Mouse (Mus musculus): ENCODE measurements around the gene Irak2. TPM values are rescaled to one million over a fixed set of nuclear protein-coding genes. Genes with fewer than 3 reads are reported as not detected.
A peak's percentile ranks its signal among the peaks of the same experiment; 100 is the strongest.

The Irak2 gene
- polyA plus RNA-seq, 1 experiment from 2014 or later = 21.2 TPM

DNA sequence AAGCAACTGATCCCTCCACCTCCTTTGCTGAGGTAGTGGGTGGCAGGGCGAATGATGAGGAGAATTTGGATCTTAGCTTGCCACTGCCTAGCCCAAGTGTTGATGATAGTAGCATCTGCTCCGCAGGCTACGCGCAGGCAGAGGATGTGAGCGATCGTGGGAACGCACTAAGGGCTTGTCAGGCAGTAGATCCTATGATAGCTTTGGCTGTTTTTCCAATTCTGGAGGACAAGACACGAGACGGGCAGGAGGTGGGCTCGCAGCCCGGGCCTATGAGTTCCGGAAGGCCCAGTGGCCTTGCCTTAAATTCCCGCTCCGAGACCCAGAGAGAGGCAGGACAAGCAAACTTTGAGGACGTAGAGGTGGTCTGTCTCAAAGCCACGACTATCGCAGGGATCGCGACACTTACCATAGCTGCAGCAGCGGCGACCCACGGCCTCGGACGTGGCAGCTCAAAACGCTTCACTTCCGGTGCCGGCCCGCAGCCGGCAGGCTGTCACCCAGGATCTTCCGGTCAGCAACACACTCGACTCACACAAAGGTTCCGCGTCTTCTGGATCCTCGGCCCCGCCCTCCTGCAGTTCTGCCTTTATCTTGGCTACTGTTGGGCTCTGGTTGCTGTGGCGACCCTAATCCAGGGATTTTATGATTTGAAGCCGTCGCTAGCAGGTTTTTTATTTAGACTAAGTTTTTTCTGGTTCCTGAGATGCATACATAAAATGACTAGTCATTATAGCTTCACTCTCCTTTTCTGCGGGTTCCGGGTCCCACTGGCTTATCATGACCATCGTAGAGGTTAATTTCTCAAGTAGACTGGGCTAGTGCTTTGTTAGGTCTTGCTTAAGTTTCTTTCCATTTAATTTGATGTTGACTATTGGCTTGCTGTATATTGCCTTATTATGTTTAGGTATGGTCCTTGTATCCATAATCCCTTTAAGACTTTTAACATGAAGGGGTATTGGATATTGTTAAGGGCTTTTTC lies 102.3 kb downstream of the Irak2 start, which contains the start of gene Sec13:
Gene Sec13 (minus strand): TSS at position 508 of the 982 bp plus-strand sequence.
- no peaks in the 10 kb centered on the region for H3K9me3 ChIP-seq (ENCODE audit: control insufficient read depth)
- peak; percentile 37; the same call in 1 of the 2 replicates for ATAC-seq

DNA sequence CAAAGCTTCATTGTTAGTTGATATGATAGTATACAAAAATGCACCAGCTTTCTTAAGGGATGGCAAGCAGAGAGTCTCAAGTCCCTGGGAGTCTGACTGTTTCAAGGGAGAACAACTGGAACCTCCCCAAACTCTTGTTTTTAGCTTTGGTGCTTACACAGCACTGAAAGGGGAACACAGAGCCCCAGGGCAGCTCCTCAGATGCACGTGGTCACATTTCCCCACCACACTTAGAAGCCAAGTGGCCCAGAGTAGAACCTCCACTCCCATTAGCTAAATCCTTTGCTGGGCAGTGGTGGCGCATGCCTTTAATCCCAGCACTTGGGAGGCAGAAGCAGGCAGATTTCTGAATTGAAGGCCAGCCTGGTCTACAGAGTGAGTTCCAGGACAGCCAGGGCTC lies 103.2 kb downstream of the Irak2 start:
- no peaks in the 10 kb centered on the region for H3K27me3 ChIP-seq (replicated peaks; ENCODE audit: control insufficient read depth, insufficient read depth, low read length)
- H3K4me1 ChIP-seq (replicated peaks; ENCODE audit: control insufficient read depth, insufficient read depth, low read length) = peaks cover 4% of the 10 kb centered on the region; the same call in 1 of the 2 replicates
- no peak overlapping the region for H3K27ac ChIP-seq (ENCODE audit: low read depth, low read length)
- H3K9me3 ChIP-seq (ENCODE audit: control insufficient read depth) = no peaks in the 10 kb centered on the region
- H3K4me2 ChIP-seq (replicated peaks; ENCODE audit: low read depth) = no peak overlapping the region
- 77% methylated on average over 2 of the region's 2 CpGs for WGBS
- H3K36me3 ChIP-seq (ENCODE audit: control insufficient read depth, insufficient read depth) = peaks cover 7% of the 10 kb centered on the region
- H3K9ac ChIP-seq (ENCODE audit: low read depth, low read length) = no peak overlapping the region
- no peak overlapping the region for H3K4me3 ChIP-seq (ENCODE audit: low read depth, low read length)
- no peak for ATAC-seq
- no peak for TF ChIP-seq CTCF (IDR thresholded peaks at IDR 0.05; ENCODE audit: low read depth)

More for the DNA sequence above, 102.3 kb downstream of the Irak2 start, which contains the start of gene Sec13:
- H3K9ac ChIP-seq (ENCODE audit: low read depth, low read length) = peak within 1 kb of the TSS; percentile 94
- WGBS = 6% methylated on average over 41 of the region's 41 CpGs
- H3K36me3 ChIP-seq (ENCODE audit: control insufficient read depth, insufficient read depth) = peaks cover 16% of the 10 kb centered on the region
- peak within 1 kb of the TSS; percentile 79 for H3K4me3 ChIP-seq (ENCODE audit: low read depth, low read length)
- peaks cover 7% of the 10 kb centered on the region; the same call in 1 of the 2 replicates for H3K4me1 ChIP-seq (replicated peaks; ENCODE audit: control insufficient read depth, insufficient read depth, low read length)
- no peak for TF ChIP-seq CTCF (IDR thresholded peaks at IDR 0.05; ENCODE audit: low read depth)
- peak within 1 kb of the TSS; percentile 70 for H3K27ac ChIP-seq (ENCODE audit: low read depth, low read length)
- H3K27me3 ChIP-seq (replicated peaks; ENCODE audit: control insufficient read depth, insufficient read depth, low read length) = no peaks in the 10 kb centered on the region
- H3K4me2 ChIP-seq (replicated peaks; ENCODE audit: low read depth) = peak within 1 kb of the TSS; percentile 84

DNA sequence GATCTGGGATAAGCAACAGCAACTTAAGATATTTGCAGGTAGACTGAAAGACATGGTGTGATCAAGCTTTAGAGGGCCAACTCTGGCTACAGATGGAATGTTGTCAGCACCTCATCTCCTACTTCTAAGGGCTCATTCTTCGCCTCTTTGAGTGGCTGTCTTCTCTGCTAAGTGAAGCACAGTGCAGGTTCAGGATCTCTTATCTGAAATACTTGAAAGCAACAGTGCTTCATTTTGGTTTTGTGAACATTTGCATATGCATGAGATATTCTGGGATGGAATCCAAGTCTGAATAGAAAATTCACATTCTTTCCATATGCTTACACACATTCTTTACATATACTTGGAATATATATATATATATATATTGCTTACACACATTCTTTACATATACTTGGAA lies 104.1 kb downstream of the Irak2 start:
- Histone ChIP-seq H3K4me3 (ENCODE audit: low read depth, low read length) (no peak overlapping the region), H3K27ac (ENCODE audit: low read depth, low read length) (no peak overlapping the region), H3K4me2 (replicated peaks; ENCODE audit: low read depth) (no peak overlapping the region), H3K9ac (ENCODE audit: low read depth, low read length) (no peak overlapping the region), H3K4me1 (replicated peaks; ENCODE audit: control insufficient read depth, insufficient read depth, low read length) (peaks cover 2% of the 10 kb centered on the region; the same call in 1 of the 2 replicates), H3K9me3 (ENCODE audit: control insufficient read depth) (no peaks in the 10 kb centered on the region), H3K27me3 (replicated peaks; ENCODE audit: control insufficient read depth, insufficient read depth, low read length) (no peaks in the 10 kb centered on the region), H3K36me3 (ENCODE audit: control insufficient read depth, insufficient read depth) (0 out of 2 replicates have a peak, but pooled peaks cover under 1% of the 10 kb centered on the region)
- 91% methylated on average over 1 of the region's 1 CpGs for WGBS
- no peak for ATAC-seq
- TF ChIP-seq CTCF (IDR thresholded peaks at IDR 0.05; ENCODE audit: low read depth) = no peak

GRCm38 (mm10) chr6:113743111-113743510 lies 104.8 kb downstream of the Irak2 start:
- TF ChIP-seq CTCF (IDR thresholded peaks at IDR 0.05; ENCODE audit: low read depth) = no peak
- Histone ChIP-seq H3K9ac (ENCODE audit: low read depth, low read length) (no peak overlapping the region), H3K27ac (ENCODE audit: low read depth, low read length) (no peak overlapping the region), H3K27me3 (replicated peaks; ENCODE audit: control insufficient read depth, insufficient read depth, low read length) (peaks cover 3% of the 10 kb centered on the region; the same call in 1 of the 2 replicates), H3K4me1 (replicated peaks; ENCODE audit: control insufficient read depth, insufficient read depth, low read length) (peaks cover 2% of the 10 kb centered on the region; the same call in 1 of the 2 replicates), H3K4me2 (replicated peaks; ENCODE audit: low read depth) (no peak overlapping the region), H3K9me3 (ENCODE audit: control insufficient read depth) (no peaks in the 10 kb centered on the region), H3K4me3 (ENCODE audit: low read depth, low read length) (no peak overlapping the region), H3K36me3 (ENCODE audit: control insufficient read depth, insufficient read depth) (no peaks in the 10 kb centered on the region)
- ATAC-seq = no peak
- 48% methylated on average over 1 of the region's 1 CpGs for WGBS

Small RNA genes within 50 kb of the gene (microRNA-seq; reads per million reads assigned to microRNA genes)
- not detected for gene Mir7042

Other genes with a start within 250 kb of the Irak2 start
- gene Ttll3, start 249.2 kb upstream of the Irak2 start, polyA plus RNA-seq (2015; fragmentation: Nextera tagmentation; extraction: Ambion mirVana) = 1.4 and 1.6 TPM in 2 replicates
- gene Rpusd3, start 219.1 kb upstream of the Irak2 start, polyA plus RNA-seq (2015; fragmentation: Nextera tagmentation; extraction: Ambion mirVana) = 21.5 and 23.9 TPM in 2 replicates
- gene Cidec, start 202.7 kb upstream of the Irak2 start, polyA plus RNA-seq (2015; fragmentation: Nextera tagmentation; extraction: Ambion mirVana) = 231 and 259 TPM in 2 replicates
- gene Jagn1, start 195.9 kb upstream of the Irak2 start, polyA plus RNA-seq (2015; fragmentation: Nextera tagmentation; extraction: Ambion mirVana) = 44.9 and 48.8 TPM in 2 replicates
- 2.2 and 2.3 TPM in 2 replicates for gene Il17re, start 180.0 kb upstream of the Irak2 start, polyA plus RNA-seq (2015; fragmentation: Nextera tagmentation; extraction: Ambion mirVana)
- gene Il17rc, start 167.0 kb upstream of the Irak2 start, polyA plus RNA-seq (2015; fragmentation: Nextera tagmentation; extraction: Ambion mirVana) = 16.5 and 17.4 TPM in 2 replicates
- gene Creld1, start 155.2 kb upstream of the Irak2 start, polyA plus RNA-seq (2015; fragmentation: Nextera tagmentation; extraction: Ambion mirVana) = 8.5 and 9.7 TPM in 2 replicates
- gene Prrt3, start 136.5 kb upstream of the Irak2 start, polyA plus RNA-seq (2015; fragmentation: Nextera tagmentation; extraction: Ambion mirVana) = 0.47 and 0.52 TPM in 2 replicates
- 77.2 and 77.9 TPM in 2 replicates for gene Emc3, start 106.8 kb upstream of the Irak2 start, polyA plus RNA-seq (2015; fragmentation: Nextera tagmentation; extraction: Ambion mirVana)
- gene Fancd2, start 106.8 kb upstream of the Irak2 start, polyA plus RNA-seq (2015; fragmentation: Nextera tagmentation; extraction: Ambion mirVana) = 1.4 and 1.7 TPM in 2 replicates
- 0.33 TPM in 1 of 2 replicates, not detected in the other for gene Fancd2os, start 37.8 kb upstream of the Irak2 start, polyA plus RNA-seq (2015; fragmentation: Nextera tagmentation; extraction: Ambion mirVana)
- 185 and 187 TPM in 2 replicates for gene Brk1, start 33.7 kb upstream of the Irak2 start, polyA plus RNA-seq (2015; fragmentation: Nextera tagmentation; extraction: Ambion mirVana)
- gene Vhl, start 14.5 kb upstream of the Irak2 start, polyA plus RNA-seq (2015; fragmentation: Nextera tagmentation; extraction: Ambion mirVana) = 18.4 and 20.6 TPM in 2 replicates
- gene Tatdn2, start 58.6 kb downstream of the Irak2 start, polyA plus RNA-seq (2015; fragmentation: Nextera tagmentation; extraction: Ambion mirVana) = 1.1 and 1.5 TPM in 2 replicates
- 139 and 148 TPM in 2 replicates for gene Ghrl, start 81.4 kb downstream of the Irak2 start, polyA plus RNA-seq (2015; fragmentation: Nextera tagmentation; extraction: Ambion mirVana)
- gene Sec13, start 102.3 kb downstream of the Irak2 start, polyA plus RNA-seq (2015; fragmentation: Nextera tagmentation; extraction: Ambion mirVana) = 362 and 381 TPM in 2 replicates

All from intestine, postnatal 0 days (tissue).